ENCODE assay signal across 8 mouse cellular contexts in genomic region chrX:37084927-37085660, GRCm38 (mm10). TPM values are rescaled to one million over a fixed set of nuclear protein-coding genes. Genes with fewer than 3 reads are reported as not detected.
DNase-seq lines count a peak whose midpoint lies in the region; ATAC-seq lines count a peak whose summit lies in the region.

Gene Rpl39, minus strand, starts transcription at chrX:37085402.

- H3K27me3 ChIP-seq in hindbrain, embryonic 10.5 days (ENCODE audit: insufficient read depth, poor library complexity, severe bottlenecking), result no peaks in the 10 kb centered on the region

- peaks cover 31% of the 10 kb centered on the region for H3K36me3 ChIP-seq in hindbrain, embryonic 10.5 days

- peak within 1 kb of the TSS; percentile 66 for H3K4me3 ChIP-seq in hindbrain, embryonic 10.5 days

- peak; percentile 97 for ATAC-seq in frontal cortex, adult (ENCODE audit: low TSS enrichment)

- no peaks in the 10 kb centered on the region for H3K9me3 ChIP-seq in hindbrain, embryonic 10.5 days

- H3K4me1 ChIP-seq in hindbrain, embryonic 10.5 days (replicated peaks), result 0 out of 2 replicates have a peak, but pooled peaks cover 4% of the 10 kb centered on the region

- peak; percentile 86 for DNase-seq in MN1 (ENCODE audit: low spot score)
- DNase-seq in cerebellum, adult 9-10 months, result peak; percentile 92
- DNase-seq in hindbrain, embryonic 10.5 days (ENCODE audit: low spot score), result peak; percentile 84
- peak; percentile 75 to 84 for DNase-seq in layer of hippocampus, postnatal 10 days (ENCODE audit: low spot score in 2 of 2)
- peak; percentile 94 for DNase-seq in lung, postnatal 10 days
- peak; percentile 83 for DNase-seq in ovary, postnatal 36 days (ENCODE audit: low spot score)
- peak; percentile 89 for DNase-seq in thymus, postnatal 25 days

- WGBS in hindbrain, embryonic 10.5 days, result 13% methylated on average over 38 of the region's 38 CpGs

- peak within 1 kb of the TSS; percentile 91 for H3K27ac ChIP-seq in hindbrain, embryonic 10.5 days

RNA-seq across cellular contexts. Expression of gene Rpl39, which starts in this region (rescaled TPM):
- polyA plus RNA-seq in hindbrain, embryonic 10.5 days (2016; fragmentation: Nextera tagmentation; extraction: Ambion mirVana), result 405 and 454 TPM in 2 replicates
- 100 to 1,000 TPM; 418 to 424 TPM for total RNA-seq in layer of hippocampus, postnatal 10 days (2021)

Comparison
In these comparisons a context has a peak if more than half of its experiments do, and no peak if none do; other contexts are left out.
1. Peak in every context shown above with its lines: DNase-seq, ATAC-seq, H3K4me3 ChIP-seq and H3K27ac ChIP-seq.